Mouse (Mus musculus) cerebellum, adult 18-20 months (tissue): ENCODE results near the gene Plaur.
A peak's percentile ranks its signal among the peaks of the same experiment; 100 is the strongest.

Experiments used
- DNase-seq, 2 experiments: peaks; one replicate each; pipeline ENCODE4 v3.0.0; 2021

The Plaur gene

GRCm38 (mm10) chr7:24446697-24447340 lies 15.5 kb upstream of the Plaur start:
- DNase-seq: no peak

- no peak for DNase-seq
Measured at GRCm38 (mm10) chr7:24448782-24449517, 13.3 kb upstream of the Plaur start.

GRCm38 (mm10) chr7:24450585-24451017 lies 11.7 kb upstream of the Plaur start:
- no peak for DNase-seq

GRCm38 (mm10) chr7:24451855-24452311 lies 10.4 kb upstream of the Plaur start, which contains the start of gene Irgc1:
Gene Irgc1, minus strand, starts transcription at chr7:24452297.
- DNase-seq: no peak

- DNase-seq: no peak
Measured at GRCm38 (mm10) chr7:24454199-24454598, 8.1 kb upstream of the Plaur start.

GRCm38 (mm10) chr7:24455726-24456125 lies 6.6 kb upstream of the Plaur start:
- no peak for DNase-seq

GRCm38 (mm10) chr7:24457726-24458370 lies 4.4 kb upstream of the Plaur start:
- no peak for DNase-seq

- DNase-seq: no peak
Measured at GRCm38 (mm10) chr7:24459440-24459839, 2.8 kb upstream of the Plaur start.

- no peak for DNase-seq
Measured at GRCm38 (mm10) chr7:24459843-24460242, 2.4 kb upstream of the Plaur start.

GRCm38 (mm10) chr7:24461376-24462051 lies 770 bp upstream of the Plaur start:
- DNase-seq: no peak

- no peak for DNase-seq
Measured at GRCm38 (mm10) chr7:24466835-24467234, 4.6 kb downstream of the Plaur start.

- no peak for DNase-seq
Measured at GRCm38 (mm10) chr7:24467886-24468285, 5.6 kb downstream of the Plaur start.

- no peak for DNase-seq
Measured at GRCm38 (mm10) chr7:24469126-24469525, 6.8 kb downstream of the Plaur start.

GRCm38 (mm10) chr7:24470356-24470755 lies 8.1 kb downstream of the Plaur start:
- DNase-seq: peak; percentile 62 to 72

GRCm38 (mm10) chr7:24472442-24472841 lies 10.2 kb downstream of the Plaur start:
- no peak for DNase-seq

- DNase-seq: peak in 1 of 2 experiments; percentile 42
Measured at GRCm38 (mm10) chr7:24472937-24473336, 10.7 kb downstream of the Plaur start.

GRCm38 (mm10) chr7:24473913-24474529 lies 11.7 kb downstream of the Plaur start:
- DNase-seq: peak; percentile 81 to 82

- peak in 1 of 2 experiments; percentile 54 for DNase-seq
Measured at GRCm38 (mm10) chr7:24474811-24475506, 12.7 kb downstream of the Plaur start.

- DNase-seq: no peak
Measured at GRCm38 (mm10) chr7:24476338-24476737, 14.1 kb downstream of the Plaur start.

GRCm38 (mm10) chr7:24476856-24477255 lies 14.6 kb downstream of the Plaur start:
- no peak for DNase-seq

GRCm38 (mm10) chr7:24478911-24479310 lies 16.6 kb downstream of the Plaur start:
- DNase-seq: no peak

- DNase-seq: no peak
Measured at GRCm38 (mm10) chr7:24479685-24480084, 17.4 kb downstream of the Plaur start.
